Mouse (Mus musculus) WW6 (cell line): ENCODE measurements at regions not wholly inside any gene's neighbourhood (a gene's known extent, or its start where the extent isn't known, plus 50 kb on each side); places are given as distances from the start of the nearest gene placed in this dataset.

Experiments
- DNase-seq: peaks from one replicate; pipeline ENCODE4 v3.0.0-alpha.2; 2013; ENCODE audit warnings: low read depth, low spot score

DNA sequence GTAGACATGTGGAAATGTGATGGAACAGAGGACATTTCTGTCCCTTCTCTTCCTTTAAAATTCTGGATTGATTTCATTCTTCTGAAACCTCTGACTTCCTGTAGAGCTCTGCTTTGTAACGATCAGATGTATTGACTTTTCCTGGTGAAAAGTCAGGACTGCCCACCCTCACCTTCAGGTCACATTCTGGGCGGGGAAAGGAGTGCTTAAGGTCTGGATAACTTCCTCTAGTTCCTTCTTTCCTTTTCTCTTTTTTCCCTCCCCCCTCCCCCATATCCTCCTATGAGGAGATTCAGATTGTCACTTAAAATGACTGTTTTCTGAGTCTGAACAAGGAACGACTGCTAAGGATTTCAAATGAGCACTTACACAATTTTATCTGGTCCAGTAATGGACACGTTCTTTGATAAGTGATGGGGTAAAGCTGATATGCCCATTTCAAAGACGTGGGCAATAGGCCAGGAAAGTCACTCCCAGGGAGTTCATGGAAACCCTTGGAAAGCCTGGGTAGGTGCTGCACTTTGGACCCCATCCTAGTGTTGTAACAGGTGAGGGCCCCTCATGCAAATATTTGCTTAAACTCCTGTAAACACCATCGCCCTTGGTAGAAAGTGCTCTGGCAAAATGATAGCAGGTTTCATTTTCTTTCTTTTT, 186.9 kb upstream of the Marcks start:
- no peak for DNase-seq

DNA sequence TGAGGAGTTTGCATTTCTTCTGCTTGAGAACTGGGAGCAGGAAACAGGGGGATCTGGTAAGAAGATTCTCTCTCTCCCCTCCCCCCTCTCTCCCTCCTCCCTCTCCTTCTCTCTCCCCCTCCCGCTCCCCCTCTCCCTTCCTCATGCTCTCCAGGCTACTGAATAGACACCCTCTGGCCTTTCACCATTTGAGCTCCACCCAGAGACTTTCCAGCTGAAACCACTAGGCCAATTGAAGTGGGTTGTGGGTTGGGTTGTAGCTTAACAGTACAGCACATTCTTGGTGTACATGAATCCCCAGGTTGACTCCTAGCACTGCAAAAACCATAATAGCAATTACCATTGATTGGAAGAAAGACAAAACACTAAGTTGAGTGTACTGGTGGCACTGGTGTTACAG, 185.0 kb upstream of the Marcks start:
- DNase-seq: no peak

DNA sequence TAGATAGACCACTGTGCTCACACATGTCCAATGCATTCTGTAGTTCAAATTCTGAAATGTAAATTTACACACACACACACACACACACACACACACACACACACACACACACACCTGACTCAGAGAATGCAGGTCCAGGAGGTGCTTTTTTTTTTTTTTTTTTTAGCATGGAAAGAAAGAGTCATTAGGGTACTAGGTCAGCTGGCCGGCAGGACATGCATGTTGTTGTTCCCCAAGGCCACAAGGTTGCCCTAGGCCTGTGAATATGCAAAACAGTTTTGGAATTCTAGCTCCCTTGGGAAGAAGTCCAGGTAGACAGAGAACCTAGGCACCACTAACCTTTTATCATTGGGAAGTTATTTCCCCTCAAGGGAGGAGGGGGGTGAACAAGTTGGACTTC, 184.1 kb upstream of the Marcks start:
- DNase-seq: no peak

DNA sequence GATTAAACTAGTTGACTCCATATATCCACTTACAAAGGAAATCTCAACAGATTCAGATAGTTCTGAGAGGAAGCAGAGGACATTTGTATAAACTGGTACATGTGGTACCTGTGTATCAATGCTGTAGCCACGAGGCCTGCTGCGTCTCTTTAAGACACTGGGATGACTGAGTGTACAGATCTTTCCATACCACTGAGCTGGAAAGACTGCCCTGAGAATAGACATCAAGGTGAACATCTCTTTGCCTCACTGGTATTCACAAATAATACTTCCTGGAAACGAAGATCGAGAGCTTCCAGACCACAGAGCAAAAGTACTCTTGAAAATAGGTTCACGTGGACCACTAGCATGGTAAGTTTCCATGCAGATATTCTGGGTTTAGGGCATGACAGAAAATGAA, 183.6 kb upstream of the Marcks start:
- no peak for DNase-seq

DNA sequence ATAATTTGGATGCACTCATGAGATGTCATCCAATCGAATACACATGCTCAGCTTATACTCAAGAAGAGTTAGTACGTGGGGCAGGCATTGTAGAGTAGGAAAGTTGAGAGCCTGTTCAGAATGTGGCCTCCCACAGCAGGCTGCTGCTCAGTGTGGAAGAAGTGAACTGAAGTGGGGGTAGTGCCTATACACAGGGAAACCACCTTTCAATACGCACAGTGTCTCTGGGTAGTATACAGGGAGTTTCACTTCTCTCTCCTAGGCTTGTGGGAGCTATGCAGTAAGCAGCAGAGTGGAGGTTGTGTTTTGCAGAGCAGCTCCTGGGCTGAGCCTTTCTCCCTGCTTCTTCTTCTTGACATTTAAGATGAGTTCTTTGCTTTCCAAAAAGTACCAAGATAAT, 182.5 kb upstream of the Marcks start:
- DNase-seq: no peak

DNA sequence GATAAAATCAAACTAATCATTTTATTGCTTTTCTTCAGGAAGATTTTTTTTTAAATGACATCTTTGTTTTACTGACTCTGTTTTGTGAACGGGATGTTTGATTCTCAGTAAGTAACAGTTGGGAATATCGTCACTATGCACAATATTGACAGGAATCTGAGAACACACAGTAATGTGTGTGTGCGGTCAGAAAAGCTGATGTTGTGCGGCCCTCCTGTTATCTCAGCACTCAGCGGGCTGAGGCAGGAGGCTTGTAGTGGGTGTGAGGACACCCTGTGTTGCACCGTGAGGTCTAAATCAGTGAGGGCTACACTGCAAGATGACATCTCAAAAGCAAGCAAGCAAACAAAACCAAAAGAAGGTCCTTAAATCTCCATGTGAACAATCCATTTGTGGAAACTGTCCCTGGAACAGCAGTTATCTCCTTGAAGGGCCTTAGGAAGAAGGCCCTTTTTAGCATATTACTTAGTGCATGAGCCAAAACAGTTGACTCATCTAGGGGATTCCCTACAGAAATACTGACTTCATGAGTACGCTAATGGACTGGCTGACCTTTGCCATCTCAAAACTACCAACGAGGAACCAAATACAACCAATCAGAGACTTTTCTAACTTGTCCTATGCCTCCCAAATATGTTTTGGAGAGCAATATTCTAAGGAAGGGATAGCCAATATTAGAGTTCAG, 181.2 kb upstream of the Marcks start:
- no peak for DNase-seq

DNA sequence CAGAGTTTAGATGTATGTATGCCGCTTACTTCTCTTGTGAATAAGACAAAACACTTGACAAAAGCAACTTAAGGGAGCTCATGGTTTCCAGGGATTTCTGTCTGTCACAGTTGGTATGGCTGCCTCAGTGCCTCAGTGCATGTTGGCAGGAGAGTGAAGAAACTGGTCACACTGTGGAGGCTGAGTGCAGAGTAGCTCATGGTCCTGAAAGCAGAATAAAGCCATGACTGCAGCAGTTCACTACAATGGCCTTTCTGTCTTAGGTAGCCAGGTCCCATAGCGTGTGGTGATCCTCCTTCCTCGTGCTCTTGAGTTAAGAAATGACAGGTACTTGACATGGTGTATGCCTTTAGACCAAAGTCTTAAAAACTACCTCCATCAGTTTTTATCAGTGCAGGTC, 178.0 kb upstream of the Marcks start:
- no peak for DNase-seq

DNA sequence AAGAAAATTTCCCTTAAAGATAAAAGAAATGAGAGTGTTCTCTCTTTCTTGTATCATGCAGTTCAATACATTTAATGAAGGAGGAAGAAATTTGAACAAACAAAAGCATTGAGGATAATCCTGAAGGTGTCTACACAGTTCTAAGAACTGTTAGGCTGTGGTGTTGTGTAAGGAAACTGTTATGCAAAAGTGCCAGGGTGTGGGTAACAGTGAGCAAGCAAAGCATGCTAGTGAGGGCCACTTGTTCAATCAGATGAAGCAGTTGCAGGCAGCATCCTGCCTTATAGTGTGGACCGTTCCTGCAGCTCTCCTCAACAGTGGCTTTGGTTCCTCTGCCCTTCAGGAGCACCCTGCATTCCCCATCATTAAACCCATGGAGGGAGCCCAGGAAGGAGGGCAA, 177.1 kb upstream of the Marcks start:
- no peak for DNase-seq

DNA sequence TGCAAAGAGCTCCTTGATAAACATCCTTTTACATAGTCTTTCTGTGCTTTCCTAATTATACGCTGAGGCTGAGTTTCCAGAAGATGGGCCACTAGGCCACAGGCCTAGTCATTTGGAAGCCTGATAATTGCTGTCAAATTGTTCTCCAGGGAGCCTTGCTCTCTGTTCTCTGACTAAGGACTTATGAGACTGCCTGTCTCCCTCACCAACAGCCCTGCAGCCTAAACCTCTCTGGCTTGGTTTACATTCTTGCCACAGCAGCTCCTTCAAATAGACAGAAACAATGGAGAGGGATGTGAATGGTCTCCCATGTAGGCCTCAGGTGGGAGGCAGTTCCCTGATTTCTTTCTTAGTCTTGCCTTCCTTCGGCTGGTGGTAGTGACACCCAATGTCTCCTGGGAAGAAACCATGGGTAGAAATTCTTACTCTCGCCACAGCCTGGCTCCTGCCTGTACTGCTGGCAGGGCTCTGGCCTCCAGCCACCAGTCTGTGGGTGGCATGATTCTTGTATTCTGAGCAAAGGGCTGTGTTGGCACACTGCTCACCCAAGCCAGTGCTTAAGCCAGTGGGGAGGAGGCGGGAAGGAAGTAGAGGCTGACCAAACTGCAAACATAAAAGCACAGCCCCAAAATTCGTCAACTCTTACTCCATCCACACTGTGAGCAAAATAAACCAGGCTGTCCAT, 176.2 kb upstream of the Marcks start:
- no peak for DNase-seq

DNA sequence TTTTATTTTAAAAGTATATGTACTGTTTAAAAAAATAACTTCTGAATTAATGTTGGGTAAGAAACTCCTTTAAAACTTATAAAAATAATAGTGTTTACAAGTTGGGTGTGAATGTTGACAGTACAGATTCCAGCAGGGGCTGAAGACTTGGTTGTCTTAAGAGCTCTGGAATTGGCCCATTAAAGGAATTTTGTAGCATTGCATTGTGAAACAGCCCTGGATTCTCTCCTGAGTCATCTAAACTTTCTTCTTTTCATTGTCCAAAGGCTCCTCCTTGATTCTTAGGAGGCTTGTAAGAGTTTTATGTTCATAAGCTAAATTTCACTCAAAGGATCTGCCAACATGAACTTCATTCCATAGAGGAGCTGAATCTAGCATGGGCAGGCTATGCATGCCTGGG, 174.7 kb upstream of the Marcks start:
- DNase-seq: no peak

DNA sequence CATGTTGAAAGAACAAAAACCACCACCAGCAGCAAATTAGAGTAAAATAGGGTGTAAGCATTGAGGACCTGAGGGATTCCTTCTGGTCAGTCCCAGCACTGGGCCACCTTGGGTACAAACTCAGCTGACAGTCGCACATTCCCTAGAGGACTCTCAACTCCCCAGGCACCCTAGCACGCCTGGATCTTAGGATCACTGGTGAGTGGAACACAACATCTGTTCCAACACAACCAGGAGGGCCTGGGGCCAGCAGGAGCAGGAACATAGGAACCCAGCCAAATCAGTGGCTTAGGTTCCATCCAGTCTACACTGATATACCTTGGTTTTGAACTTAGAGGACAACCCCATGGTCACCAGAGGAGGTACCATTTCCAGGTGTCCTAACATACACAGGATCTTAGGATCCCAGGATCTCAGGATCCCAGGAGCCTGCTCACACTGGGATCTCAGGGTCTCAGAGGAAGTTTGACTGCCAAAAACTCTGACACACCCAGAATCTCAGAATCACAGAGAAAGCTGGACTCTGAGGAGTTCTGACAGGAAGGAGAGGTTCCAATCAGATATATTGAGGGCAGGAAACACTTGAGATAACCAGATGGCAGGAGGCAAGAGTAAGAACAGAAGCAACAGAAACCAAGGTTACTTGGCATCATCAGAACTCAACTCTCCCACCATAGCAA, 171.7 kb upstream of the Marcks start:
- DNase-seq: no peak

DNA sequence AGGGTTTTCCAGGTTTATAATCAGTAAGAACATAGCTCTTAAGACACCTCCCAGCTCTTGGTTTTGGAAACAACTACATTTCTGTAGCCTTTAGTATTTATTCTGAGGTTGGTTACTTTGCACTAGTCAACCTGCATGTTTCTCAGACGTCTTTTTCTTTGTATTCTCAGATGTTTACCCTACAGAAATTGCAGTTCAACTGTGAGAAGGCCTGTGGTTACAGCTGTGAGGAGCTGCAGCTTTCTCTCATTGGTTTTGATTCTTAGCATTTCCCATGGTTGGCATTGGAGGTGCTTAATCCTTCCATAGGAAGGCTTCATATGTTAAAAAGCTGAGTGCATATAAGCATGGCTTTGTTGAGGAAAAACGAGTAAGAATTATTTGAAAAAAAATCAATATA, 165.9 kb upstream of the Marcks start:
- no peak for DNase-seq

DNA sequence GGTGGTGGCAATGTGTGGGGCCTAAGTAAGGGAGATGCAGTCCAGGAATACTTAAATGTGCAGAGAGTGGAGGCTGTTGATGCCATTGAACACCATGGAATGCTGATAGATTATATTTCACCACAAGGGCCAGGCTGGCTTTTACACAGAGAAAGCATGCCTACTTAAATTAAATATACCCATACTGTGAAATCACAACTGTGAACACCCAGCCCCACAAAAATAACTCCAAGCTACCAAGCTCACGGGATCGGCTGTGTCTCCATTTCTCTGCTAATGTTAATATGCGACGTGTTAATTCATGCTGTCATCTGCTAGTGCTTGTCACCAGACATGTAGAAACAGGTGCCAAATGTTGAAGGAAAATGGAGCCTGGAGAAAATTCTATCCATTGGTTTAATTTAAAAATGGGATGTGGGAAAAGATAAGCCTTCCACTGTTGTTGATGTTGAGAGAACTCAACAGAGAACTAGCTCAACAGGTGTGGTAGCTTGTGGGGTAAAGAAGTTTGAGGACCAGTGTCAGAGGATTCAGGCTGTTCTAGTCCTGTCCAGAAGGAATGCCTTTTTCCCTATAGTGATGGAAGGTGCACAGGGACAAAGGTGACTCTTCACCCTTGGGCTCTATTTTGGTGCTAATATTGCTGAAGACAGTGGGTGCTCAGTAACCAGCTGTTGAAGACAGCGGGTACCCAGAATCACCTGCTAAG, 161.6 kb upstream of the Marcks start:
- no peak for DNase-seq

DNA sequence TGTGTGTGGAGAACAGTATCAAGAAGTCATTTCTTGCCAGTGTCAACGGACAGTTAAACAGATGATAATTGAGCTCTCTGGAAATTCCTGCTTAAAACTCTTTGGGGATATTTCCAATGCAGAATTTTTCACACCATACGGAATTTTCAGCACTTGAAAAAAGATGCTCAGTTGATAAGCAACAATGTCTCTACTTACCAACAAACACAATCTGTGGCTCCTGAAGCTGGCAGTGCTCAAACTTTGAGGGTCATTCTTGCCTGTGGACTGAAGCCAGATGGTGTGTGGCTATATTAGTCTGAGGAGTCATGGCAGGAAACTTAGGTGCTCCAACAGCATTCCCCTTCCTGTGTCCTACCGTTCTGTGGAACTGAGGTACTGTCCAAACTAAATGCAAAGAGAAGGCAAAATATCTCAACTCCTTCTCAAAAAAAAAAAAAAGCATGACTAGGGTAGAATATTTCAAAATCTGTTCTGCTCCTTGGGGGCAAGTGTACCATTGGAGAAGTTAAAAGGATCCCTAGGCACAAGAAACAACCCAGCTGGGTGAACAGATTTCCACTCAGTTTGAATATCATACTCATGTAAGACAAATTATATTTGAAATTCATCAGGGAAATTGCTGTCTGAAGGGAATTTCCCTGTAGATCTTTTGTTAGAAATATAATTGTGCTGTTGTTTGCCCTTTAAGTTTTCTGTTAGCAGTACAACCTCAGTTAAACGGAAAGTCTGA, 160.1 kb upstream of the Marcks start:
- DNase-seq: no peak

DNA sequence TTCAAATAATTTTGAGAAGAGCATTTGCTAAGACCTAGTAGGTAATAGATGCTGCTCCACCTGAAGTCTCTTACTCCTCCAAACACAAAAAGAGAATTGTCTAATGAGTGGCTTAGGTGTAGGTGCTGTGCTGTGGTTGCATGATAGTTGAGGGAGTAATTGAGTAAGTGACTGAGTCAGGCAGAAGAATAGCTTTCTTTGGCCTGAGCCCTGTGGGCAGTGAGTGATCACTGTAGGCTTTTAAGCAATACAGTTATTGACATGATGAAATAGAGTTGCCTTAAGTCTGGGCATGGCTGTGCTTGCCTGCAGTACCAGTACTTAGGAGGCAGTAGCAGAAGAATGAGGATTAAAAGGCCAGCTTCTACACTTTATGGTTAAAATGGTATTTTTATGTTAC, 155.5 kb upstream of the Marcks start:
- DNase-seq: no peak

DNA sequence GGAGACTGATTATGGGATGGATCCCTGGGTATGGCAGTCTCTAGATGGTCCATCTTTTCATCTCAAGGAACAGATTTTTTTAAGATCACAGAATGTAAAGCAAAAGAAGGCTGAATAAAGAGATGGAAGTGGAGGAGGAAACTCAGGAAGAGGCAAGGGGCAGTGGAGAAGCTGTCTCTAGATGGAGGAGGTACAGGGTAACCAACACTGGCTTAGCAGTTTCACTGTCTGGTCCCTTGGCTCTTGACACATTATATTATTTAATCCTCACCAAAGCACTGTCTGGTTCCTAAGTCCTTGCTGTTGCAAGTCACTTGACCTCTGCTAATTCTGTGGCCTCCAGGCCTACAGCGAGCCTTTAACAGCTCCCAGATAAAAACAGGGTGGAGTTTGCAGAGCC, 154.6 kb upstream of the Marcks start:
- no peak for DNase-seq

DNA sequence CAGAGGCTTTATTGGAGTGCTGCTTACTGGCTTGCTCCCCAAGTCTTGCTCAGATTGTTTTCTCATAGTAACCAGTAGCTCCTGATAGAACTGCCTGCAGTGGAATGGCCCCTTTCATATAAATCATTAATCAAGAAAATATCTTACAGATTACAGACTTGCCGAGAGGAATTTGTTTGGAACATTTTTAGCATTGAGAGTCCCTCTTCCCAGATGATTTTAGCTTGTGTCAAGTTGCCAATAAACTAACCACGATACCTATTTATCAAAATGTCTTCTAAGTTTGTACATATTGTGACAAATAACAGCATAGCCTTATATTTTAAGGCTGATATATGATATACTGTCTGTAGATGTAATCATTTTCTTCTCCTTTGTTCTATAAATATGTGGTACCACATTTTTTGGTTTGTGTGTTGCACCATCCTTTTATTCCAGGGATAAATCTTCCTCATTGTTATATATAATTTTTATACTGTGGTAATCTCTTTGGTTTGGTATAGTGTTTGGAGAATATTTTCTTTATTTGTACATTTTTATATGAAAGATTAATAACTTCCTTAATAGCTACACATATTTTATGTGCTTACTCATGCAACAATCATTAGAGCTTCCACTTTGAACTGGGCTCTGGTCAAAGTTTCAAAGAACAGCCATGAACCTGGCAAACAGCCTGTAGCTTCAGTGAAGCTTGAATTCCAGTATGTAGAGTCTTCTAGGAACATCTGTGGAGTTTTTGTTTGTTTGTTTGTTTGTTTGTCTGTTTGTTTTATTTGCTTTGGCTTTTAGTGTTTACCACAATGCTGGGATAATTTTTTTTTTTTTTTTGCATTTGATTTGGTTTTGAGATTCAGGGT, 153.1 kb upstream of the Marcks start:
- no peak for DNase-seq

DNA sequence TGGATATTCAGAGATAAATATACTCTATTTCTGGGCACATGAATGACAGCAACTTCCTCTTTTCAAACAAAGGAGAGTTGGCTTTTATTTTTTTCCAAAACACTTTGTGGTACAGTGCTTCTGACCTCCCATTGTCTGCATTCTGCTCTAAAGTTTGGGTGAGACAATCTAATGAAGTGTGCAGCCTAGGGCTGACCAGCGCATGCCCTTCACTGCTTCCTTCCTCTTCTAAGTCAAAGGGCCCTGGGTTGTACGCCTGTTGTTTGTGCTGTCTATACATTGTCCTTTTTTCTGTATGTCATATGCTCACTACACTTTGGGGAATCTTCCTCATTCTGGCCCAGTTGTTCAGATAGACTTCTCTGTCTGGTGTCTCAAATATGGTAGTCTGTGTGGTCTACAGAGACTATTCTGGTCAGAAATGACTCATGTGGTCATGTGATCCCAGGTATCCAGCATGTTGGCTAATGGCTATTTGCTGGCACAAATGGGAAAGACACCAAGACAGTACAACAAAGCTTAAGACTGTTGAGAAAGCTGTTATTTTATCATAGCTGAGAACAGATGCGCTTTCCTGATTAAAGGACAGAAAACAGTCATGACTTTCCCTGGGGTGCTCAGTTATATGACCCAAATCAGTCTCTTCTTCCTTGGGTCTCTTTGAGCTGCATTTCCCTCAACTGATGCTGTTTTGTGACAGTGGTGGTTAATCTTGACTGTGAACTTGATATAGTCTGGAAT, 151.4 kb upstream of the Marcks start:
- DNase-seq: no peak

DNA sequence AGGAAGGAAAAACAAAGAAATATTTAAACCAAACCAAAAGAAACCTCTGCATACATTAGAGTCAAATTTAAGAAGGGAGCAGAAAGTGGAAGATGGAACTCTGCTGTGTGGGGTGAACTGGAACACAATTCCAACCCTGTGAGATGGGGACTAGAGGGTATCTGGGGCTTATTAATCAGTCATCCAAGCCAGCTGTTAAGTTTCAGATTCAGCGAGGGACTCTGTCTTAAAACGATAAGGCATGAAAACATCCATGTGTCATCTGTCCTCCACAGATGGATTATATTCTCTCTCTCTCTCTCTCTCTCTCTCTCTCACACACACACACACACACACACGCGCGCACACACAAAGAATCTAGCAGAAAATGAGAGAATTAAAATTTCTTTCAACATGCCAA, 147.6 kb upstream of the Marcks start:
- DNase-seq: no peak

DNA sequence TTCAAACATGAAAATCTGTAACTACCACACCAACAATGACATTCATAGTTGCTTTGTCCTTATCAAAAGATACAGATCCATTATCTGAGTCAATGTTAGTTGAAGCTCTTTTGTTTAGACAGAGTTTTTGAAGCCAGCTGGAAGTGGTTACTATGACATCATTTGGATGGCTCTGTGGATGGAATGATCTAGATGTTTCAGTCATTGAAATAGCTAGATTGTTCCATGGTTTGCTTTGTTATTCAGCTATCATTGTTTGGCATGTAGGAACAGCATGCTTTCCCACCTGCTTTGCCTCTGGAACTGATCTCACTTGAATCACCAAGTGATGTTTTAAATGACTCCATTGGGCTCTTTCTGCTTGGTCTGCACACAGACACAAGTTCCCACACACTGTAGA, 144.2 kb upstream of the Marcks start:
- no peak for DNase-seq
